Mouse (Mus musculus) heart, adult 11 months (tissue): ENCODE measurements around the gene Ovca2.

Experiments used
- DNase-seq: peaks from one replicate; pipeline ENCODE4 v3.0.0; 2022

Ovca2 gene

DNA sequence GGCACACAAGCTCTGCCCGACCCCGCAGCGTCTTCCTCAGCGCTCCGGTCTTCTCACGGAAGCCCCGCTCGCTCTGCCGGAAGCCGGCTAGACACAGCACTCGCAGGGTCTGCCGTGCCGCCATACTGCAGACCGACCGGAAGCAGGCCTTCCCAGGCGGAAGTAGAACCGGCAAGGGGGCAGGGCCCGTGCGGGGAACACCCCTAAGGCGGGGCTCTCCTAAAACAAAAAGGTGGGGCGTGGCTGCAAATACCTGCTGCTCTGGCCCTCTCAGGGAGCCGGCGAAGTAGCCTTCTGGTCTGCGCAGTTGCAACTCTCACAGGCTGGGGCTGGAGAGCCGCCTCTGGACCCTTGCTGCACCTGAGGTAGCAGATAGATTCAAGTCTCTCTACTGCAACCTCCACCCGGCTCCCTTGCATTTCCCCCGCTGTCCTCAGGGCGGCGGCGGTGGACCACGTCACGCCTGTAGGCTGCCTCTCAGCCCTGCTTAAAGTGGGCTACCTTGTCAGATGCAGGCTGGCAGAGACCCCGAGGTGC, at the start of gene Ovca2:
Gene Ovca2, minus strand, starts transcription at position 164 of the 537 bp plus-strand sequence.
- DNase-seq = peak; percentile 98

DNA sequence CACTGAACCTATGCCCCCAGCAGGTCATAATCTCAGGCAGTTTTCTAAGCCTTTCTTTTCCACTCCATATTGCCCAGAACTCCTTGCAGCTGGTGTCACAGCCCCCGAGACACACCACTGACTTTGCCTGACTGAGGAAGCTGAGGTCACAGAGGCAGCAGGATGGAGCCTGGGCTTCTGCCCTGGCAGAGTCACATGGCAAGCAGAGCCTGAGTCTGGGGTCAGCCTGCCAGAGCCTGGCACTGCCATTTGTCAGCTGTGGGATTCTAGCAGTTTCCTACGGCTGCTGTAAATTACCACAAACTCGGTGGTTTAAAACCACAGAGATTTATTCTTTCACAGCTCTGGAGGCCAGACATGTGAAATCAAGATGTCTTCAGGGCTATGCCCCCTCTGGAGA, 49.0 kb upstream of the Ovca2 start:
- DNase-seq = no peak

DNA sequence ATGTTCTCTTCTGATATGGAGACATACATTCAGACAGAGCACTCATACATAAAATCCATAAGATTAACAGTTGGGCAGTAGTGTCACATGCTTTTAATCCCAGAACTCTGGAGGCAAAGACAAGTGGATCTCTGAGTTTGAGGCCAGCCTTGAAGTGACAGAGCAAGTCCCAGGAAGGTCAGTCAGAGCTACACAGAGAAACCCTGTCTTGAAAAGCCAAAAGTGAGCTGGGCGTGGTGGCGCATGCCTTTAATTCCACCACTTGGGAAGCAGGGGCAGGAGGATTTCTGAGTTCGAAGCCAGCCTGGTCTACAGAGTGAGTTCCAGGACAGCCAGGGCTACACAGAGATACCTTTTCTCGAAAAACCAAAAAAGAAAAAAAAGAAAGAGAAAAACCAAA, 46.2 kb upstream of the Ovca2 start:
- no peak for DNase-seq

DNA sequence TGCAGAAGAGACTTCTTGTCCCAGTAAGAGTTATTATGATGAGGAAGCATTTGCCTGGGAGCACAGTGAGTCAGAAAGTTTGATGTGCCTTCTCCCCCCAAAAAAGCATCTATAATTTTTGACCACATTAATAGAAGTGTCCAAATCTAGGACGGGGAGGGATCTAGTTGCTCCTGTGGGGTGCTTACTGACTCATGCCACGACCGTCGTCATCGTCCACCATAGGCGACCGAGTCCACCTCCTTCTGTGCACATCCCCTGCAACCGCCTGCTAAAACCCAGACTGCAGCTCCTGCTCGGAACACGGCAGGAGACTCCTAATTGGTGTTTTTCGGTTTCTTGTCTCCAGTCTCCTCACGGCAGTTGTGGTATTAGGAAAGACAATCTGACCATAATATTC, 45.4 kb upstream of the Ovca2 start:
- DNase-seq = no peak

DNA sequence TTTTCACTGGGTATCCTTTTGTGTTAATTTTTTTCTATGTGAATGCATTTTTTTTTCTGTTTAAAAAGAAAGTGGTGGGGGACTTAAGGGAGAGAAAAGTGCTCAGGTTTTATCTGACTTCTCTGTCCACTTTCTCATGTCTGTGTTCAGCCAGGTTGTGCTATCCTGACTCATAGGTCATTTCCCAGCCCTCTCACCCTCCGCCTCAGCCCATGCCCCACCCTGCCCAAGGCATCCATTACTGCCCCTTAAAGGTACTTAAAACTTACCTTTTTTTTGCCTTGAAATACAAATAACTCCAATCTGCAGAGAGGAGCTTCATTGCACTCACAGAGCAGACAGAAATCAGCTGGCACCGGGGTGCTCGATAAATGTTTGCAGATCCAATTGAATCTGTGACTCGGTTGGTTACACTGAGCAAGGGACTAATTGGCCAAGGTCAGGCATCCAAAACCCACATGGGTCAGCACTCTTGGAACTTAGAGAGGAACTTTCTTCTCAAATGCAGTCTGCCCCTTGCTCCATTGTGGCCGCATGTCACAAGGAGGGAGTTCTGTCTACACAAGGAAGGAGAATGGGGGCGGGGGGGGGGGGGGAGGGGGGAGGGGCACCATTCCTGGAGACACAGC, 42.0 kb upstream of the Ovca2 start:
- no peak for DNase-seq

DNA sequence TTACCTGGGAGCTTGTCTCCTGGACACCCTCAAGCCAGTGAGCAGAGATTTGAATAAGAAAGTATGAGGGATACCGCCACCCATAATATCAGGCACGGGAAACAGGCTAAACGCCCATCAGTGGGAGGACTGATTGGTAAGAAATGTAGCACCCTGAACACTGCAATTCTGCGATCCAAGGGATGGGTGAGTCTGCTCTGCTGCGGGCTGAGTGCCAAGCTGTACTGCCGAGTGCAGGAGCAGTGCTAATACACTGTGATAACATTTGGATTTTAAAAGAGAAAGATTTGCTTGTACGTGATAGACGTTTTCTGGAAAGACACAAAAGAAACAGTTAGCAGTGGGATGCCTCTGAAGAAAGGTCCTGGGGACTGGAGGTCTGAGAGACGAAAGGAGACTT, 41.5 kb upstream of the Ovca2 start:
- no peak for DNase-seq

DNA sequence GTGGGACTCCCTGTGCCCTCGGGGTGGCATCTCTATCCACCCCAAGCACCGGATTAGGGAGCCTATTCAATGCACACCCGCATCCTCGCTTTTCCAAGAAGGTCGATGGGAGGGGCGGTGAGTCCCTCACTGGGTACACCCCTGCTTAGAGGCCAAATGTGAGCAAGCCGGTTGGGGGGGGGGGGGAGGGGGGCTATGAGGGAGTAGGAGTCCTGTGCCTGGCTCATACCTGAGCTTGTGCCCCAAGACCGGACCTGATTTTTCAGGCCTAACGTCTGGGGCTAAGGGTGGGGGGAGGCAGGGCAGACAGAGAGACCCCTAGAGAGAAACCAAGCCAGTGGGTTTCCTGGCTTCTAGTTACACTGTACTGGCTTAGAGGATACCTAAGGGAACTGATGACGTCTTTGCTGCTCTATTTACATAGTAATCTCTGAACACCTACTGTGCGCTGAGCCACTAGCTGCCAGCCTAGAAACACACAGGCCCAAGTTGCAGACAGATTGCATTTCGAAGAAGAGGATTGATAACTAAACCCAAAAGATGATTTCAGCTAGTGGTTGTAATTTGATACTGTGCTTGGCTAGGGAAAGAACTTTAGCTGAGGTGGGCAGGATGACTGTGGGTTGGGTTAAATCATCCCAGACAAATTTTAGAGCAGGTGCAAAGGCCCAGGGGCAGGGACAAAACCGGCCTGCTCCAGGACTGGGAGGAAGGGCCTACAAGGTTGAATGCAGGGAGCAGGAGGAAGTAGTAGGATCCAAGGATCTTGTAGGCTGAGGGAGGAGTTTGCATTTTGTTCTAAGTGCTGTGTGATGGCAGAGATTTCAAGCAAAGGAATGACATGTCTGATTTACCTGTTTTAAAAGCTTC, 35.7 kb upstream of the Ovca2 start:
- peak; percentile 81 for DNase-seq

DNA sequence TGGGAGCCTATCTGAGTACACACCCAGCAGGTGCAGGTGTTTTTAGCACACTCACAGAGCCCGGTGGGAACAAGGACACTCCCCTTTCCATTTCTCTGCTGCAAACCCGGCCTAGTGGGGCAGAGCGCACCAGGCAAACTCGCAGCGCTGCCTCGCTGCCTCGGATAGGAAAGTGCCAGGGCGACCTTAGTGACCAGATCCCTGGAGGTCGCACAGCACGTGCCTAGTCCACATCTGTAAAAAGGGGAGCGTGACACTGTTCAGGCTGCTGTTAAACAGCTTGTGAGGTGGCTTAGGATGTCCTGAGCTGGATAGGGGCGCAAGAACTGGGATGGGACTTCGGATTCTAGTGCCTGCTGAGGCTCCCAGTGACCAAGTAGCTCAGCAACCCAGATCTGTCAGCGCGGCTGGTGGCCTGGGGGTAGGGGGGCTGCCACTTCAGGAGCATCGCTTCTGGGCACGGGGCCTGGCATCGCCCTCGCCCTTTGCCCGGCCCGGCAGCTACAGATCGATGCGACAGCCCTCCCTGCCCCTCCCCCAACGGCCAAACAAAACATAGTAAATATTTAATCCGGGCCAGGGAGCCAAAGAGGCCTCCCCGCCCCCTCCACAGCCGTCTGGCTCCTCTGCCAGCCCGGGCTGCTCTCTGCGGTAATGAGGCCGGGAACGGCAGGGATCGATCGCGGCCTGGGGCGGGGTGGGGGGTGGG, 34.9 kb upstream of the Ovca2 start:
- peak; percentile 94 for DNase-seq

DNA sequence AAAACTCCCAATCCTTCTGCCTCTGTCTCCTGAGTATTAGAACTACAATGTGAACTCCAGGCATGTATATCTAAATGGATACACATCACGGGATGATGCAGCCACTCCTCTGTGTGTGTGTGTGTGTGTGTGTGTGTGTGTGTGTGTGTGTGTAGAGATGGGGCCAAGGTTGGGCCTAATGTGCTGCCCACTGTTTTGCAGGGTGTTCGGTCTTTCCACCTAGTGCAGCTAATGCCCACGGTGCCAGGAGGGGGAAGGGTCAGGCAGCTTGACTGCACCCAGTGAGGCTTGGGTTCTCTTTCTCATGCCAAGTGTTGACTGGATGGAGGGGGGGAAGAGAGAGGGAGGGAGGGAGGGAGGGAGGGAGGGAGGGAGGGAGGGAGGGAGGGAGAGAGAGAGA, 34.2 kb upstream of the Ovca2 start:
- DNase-seq = peak; percentile 90

DNA sequence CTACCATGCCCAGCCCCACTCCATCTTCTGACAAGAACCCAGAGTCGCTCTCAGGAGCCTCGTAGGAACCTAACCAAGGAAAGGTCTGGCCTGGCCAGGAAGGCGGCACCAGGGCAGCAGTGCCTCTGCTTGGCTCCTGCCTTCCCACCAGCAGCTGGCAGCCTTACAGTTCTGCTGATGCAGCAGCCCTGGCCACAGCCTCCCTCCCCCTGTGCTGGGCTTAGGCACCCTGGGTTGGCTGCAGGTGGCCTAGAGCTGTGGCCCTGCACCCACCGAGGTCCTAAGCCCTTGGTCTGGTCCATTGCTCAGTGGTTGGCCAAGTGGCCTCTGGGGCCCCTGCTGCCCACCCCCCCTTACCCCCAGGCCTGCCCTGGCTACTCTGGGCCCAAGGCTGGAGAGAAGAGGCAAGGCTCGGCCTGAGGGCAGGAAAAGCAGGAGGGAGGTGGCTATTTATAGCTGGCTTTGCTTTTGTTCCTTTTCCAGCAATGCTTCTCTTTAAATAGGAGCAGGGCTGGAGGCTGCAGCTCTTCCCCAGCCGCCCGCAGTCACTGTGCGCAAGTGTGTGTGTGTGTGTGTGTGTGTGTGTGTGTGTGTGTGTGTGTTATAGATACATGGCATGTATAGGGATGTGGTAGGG, 33.5 kb upstream of the Ovca2 start:
- DNase-seq = peak; percentile 97

DNA sequence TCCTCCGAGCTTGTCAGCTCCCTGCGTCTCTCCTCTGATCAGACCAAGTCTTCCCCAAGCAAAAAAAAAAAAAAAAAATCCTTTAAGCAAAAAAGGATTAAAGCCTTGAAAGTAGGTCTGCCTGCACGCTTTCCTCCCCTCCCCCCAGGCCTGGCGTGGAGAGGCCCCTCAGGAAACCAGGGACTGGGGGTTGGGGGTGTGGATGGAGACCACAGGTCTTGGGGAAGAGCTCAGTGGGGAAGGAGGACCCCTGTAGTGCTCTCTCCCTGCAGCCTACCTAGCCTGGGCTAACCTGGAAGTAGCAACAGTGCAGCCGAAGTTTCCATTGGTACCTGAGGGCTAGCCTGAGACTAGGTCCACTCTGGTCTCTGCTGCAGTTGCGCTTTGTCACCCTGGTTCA, 32.1 kb upstream of the Ovca2 start:
- DNase-seq = no peak

DNA sequence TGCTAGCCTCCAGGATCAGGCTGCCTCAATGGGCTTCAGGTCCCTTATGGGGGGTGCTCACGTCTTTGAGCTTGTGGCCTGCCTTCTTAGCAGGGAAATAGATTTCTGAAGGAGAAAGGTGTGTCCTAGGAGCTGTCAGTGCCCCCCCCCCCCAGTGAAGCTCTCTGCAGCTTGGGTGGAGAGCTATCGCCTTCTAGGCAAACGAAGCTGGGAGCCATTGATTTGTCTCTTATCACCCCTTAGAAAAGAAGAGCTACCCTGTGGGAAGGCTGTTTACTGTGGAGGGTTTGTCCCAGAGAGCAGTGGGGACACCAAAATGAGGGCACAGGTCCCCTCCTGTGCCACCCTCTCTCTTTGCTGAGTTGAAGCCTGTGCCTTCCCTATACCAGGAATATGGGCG, 31.5 kb upstream of the Ovca2 start:
- DNase-seq = no peak

DNA sequence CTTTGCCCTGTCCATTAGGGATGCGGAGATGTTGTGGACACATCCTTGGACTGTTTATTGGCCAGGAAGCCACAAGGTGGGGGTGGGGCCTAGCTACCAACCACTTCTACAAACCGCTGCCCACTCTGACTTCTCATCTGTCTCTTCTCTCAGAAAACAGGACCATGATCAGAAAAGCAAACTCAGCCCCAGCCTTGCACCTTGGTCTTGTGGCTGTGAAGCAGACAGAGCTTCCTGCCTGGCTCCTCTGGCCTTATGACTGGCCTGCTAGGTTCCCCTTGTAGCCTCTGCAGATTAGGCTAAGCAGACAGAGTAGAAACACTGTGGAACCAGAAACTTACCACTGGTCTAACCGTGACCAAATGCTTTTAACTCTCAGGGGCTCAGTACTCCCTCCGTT, 30.7 kb upstream of the Ovca2 start:
- DNase-seq = no peak

DNA sequence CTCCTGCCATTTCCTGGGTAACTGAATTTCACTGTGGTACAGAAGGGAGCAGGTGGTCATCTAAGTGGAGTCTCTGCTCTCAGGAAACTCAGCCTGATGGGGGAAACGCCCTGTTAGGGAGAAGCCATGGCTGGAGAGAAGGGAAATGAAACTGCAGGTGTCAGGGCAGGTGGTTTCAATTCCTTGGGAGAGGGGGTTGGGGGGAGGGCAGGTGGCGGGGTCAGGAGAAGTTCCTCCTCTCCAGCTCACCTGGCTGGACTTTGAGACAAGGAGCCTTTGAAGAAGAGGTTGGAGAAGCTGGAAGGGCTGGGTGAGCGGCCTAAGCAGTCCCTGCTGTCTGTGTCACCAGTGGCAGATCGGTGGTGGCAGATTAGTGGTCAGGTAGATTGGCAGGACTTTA, 27.7 kb upstream of the Ovca2 start:
- DNase-seq = no peak

DNA sequence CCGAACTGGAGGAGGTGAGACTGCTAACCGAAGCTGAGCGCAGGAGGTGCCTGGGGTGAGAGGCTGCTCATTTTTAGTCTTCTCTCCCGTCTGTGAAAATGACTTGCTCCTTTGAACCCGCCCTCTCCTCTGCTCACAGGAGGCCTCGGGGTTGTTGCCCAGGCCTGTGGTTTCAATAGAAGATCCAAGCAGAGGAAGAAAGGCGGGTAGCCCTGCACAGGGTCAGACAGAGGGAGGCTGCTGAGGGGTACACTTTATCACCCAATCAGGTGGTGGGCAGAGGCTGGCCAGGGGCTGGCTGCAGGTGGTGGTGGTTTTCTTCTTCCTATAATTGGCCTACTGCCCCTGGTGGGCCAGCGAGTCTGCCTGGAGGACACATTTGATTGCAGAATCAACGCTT, 25.8 kb upstream of the Ovca2 start:
- no peak for DNase-seq

DNA sequence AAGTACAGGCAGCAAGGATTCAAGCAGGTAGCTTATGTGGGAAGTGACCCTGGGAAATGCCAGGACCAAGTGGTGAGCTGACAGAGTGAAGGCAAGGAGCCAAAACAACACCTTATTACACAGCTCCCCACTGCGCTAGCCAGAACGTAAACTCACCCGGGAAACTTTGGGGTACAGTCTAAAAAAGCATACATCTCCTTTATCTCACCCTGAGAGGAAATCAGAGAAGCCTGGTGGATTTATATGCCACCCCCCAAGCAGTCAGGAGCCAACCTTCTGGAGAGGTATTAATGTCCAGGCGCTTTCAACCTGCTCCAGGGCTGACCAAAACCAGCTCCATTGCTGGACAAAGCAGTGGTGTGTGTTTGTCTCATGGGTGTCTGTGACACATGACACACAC, 25.3 kb upstream of the Ovca2 start:
- DNase-seq = no peak

DNA sequence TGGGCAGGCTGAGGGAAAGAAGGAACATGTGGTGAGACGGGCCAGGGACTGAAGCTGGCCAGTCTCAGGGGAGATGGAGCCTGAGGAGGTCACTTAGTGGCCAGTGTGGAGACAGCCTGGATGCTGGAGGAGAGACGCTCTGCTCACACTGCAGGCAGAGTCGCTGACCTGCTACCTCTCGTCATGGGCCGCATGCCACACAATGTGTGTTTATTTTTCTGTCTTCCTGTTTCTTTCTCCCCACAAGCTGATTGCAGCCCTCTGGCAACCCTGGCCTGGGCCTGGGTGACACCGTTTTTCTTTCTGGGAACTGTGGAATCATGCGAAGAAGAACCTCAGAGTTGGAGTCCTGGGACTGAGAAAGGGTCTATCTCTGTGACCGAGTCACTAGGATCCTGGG, 23.1 kb upstream of the Ovca2 start:
- DNase-seq = no peak

DNA sequence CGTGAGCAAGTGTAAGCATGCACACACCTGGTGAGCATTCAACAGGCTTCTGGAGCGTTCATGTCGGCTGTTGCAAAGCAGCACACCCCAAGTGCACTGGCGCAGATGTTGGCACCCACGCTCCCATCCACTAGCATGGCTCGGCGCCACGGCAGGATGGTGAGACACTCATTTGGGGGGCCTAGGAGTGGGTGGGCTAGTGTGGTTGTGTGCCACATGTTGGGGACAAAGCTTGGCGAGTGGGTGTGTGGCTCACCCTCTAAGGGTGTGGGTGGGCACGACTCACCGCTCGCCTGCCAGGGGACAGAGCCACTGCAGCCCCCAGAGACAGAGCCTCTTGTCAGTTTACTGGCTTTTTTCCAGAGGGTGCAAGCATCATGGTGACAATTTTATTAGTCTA, 22.3 kb upstream of the Ovca2 start:
- DNase-seq = no peak

DNA sequence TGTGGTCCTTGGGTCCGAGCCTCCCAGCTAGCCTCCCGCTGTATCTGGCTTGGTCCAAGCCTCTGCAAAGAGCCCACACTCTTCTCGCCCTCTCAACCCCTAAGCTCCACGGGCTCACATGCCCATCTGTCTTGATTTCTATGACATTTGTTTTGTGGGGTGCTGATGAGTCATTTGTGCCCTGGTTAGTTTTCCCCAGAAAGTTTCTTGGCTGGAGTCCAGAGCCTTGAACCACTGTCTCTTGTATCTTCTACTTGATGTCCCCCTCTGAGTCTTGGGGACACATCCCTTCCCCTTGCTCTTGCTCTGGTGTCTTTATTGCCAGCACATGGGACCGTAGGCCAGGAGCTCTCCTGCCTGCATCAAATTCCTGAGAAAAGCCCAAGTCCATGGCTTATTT, 21.3 kb upstream of the Ovca2 start:
- no peak for DNase-seq

DNA sequence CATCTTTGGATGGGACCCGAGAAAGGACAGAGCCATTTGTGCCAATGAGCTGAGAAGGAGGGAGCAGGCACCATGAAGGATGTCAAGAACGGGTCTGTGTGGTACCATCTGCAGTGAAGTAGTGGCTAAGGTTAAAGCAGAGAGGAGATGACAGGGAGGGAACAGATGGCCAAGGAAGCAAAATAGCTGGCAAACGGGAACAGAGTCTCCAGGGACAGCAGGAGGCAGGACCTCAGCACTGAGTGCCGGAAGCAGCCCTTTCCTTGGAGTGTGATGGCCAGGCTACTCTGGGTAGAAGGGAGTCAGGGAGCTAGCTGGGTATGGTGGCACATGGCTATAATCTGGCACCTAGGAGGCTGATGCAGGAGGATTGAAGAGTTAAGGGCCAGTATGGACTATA, 20.2 kb upstream of the Ovca2 start:
- DNase-seq = no peak

DNA sequence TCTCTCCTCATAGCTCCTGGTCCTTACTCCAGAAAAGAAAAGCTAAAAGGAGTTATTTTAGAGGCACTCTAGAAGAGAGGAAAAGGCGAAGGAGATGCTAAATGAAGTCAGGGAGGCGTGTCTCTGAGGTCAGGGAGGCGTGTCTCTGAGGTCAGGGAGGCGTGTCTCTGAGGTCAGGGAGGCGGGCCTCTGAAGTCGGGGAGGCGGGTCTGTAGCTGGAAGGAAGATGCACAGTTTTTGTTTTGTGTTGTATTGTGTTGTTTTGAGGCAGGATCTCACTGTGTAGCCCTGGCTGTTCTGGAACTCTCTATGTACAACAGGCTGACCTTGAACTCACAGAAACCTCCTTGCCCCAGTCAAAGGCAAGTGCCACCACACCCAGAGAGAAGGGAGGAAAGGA, 19.3 kb upstream of the Ovca2 start:
- DNase-seq = no peak

DNA sequence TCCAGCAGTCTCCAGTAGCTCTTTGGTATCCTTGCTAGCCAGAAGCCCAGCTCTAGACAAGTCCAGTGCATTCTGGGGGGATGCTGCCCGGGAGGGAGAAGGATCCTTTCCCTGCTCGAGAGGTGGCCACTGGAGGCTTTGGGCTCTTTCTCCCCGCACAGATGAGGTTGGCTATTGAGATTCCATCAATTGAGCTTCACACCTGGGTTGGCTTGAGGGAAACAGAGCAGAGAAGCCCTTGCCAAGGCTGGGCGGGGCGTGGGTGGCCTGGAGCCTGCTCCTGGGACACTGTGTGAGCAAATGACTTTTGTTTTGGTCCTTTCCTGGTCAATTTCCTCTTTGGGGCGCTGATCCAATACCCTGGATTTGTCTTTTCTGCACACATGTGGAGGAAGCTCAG, 17.5 kb upstream of the Ovca2 start:
- peak; percentile 84 for DNase-seq

DNA sequence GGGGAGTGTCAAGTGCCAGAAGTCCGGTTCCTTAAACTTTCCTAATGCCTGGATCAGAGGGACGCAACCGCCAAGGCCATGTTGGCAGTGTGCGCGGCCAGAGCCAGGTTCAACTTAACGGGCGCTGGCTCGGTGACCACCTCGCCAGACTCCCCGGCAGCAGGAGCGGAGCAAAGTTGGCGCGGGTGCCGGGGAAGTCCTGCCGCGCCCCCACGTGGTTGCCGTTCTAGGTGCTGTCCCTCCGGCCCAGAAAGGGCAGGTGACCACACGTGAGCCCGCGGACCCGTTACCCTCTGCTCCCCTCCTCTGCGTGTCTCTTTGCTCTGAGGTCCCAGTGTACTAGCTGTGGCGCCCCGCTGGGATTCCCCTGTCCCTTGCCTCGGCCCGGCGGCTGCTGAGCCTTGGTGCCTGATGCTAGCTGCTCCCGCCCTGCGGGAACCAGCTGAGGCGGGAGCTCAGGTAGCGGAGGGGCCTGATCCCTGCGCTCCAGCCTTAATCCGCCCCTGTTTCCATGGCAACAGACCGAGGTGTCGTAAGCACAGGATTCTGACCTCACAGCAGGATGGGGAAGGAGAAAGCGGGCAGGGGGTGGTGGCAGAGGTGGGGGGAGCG, 16.3 kb upstream of the Ovca2 start:
- peak; percentile 95 for DNase-seq
